Mouse (Mus musculus): ENCODE data around the gene Zc3hav1. TPM values are rescaled to one million over a fixed set of nuclear protein-coding genes. Genes with fewer than 3 reads are reported as not detected.
A peak's percentile ranks its signal among the peaks of the same experiment; 100 is the strongest.

The Zc3hav1 gene
- polyA plus RNA-seq, 1 experiment from 2014 or later: 2.1 TPM

DNA sequence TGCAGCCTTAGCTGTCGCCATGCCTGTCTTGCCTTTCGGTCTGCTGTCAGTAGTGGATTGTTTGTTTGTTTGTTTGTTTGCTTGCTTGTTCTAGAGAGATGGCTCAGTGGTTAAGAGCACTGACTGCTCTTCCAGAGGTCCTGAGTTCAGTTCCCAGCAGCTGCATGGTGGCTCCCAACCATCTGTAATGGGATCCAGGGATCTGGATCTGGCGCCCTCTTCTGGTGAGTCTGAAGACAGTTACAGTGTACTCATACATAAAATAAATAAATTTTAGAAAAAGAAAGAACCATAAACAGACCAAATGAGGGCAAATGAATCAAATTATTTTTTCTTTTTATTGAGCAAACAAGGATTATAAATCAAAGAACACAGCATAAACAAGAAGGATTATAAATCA, 49.4 kb downstream of the Zc3hav1 start:
- DNase-seq (ENCODE audit: low spot score): no peak
- Histone ChIP-seq H3K9me3 (replicated peaks) (no peaks in the 10 kb centered on the region; the same call in 1 of the 2 replicates), H3K36me3 (no peaks in the 10 kb centered on the region), H3K4me3 (no peak overlapping the region), H3K27ac (replicated peaks) (no peak overlapping the region), H3K27me3 (ENCODE audit: low read depth, poor library complexity, severe bottlenecking) (peaks cover 10% of the 10 kb centered on the region; the same call in 1 of the 2 replicates), H3K4me1 (peaks cover under 1% of the 10 kb centered on the region; the same call in 1 of the 2 replicates)
- 70% methylated on average over 3 of the region's 3 CpGs for WGBS

DNA sequence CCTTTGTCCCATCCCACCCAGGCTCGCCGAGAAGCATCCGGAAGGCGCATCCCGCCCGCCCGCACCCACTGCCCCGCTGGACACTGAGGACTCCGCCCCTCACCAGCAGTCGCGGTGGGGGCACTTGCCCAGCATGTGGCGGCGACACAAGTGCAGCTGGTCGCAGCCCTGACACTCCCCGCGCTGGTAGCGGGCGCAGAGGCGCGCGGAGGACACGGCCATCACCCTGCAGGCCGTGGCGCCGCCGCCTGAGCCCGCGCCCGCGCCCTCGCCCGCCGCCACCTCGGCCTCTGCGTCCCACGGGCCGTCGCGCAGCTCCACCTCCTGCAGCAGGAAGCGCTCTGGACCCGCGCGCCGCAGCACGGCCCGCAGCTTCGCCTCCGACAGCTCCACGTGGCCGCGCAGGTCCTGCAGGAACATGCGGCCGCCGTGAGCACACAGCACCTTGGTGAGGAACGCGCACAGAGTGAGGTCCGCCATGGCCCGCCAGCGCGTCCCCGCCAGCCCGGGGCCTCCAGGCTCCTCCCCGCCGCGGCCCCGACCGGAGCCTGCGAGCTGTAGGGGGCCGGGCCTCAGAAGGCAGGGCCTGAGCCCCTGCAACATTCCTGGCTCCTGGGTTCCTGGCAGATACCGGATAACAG, 55.5 kb downstream of the Zc3hav1 start, which contains the start of gene Zc3hav1l:
Zc3hav1l (minus strand) TSS at position 499 of the 641 bp plus-strand sequence.
- peaks cover 40% of the 10 kb centered on the region for H3K27me3 ChIP-seq (ENCODE audit: low read depth, poor library complexity, severe bottlenecking)
- peaks cover 32% of the 10 kb centered on the region for H3K36me3 ChIP-seq
- peak within 1 kb of the TSS; percentile 99 for H3K27ac ChIP-seq (replicated peaks)
- H3K9me3 ChIP-seq (replicated peaks): no peaks in the 10 kb centered on the region
- peak; percentile 85 for DNase-seq (ENCODE audit: low spot score)
- peaks cover 25% of the 10 kb centered on the region for H3K4me1 ChIP-seq
- H3K4me3 ChIP-seq: peak within 1 kb of the TSS; percentile 86
- under 1% methylated on average over 64 of the region's 70 CpGs for WGBS

GRCm38 (mm10) chr6:38298246-38298635, 56.2 kb downstream of the Zc3hav1 start:
- Histone ChIP-seq H3K9me3 (replicated peaks) (no peaks in the 10 kb centered on the region), H3K27me3 (ENCODE audit: low read depth, poor library complexity, severe bottlenecking) (peaks cover 41% of the 10 kb centered on the region), H3K4me1 (peaks cover 29% of the 10 kb centered on the region), H3K36me3 (peaks cover 36% of the 10 kb centered on the region), H3K4me3 (peak overlapping the region; percentile 86), H3K27ac (replicated peaks) (peak overlapping the region; percentile 99)
- WGBS: 0% methylated on average over 10 of the region's 10 CpGs
- DNase-seq (ENCODE audit: low spot score): peak; percentile 69

DNA sequence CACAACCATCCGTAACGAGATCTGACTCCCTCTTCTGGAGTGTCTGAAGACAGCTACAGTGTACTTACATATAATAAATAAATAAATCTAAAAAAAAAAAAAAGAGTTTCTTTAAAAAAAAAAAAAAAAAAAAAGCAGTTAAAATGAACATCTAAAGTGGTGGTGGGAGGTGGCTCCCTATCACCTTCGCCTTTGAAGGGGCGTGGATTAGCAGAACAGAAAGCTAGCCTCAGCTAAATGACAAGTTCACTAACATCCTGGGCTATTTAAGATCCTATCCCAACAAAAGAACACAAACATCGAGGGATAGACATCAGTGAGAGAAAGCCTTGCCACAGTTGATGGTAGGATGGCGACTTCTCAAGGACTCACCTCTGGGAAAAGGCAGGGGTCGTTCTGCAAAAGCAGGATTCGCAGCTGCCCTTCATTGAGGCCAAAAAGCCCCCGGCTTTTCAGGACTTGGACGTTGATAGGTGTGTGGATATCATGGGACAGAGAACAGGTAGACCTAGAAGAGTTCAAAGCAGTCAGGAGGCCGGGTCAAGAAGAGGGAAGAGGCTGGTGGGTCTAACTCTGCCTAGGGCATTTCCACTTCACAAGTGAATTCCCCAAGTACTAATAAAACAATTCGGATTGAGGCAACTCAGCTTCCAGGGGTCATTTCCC, 56.7 kb downstream of the Zc3hav1 start:
- no peak for DNase-seq (ENCODE audit: low spot score)
- Histone ChIP-seq H3K36me3 (peaks cover 40% of the 10 kb centered on the region), H3K4me3 (peak overlapping the region; percentile 86), H3K4me1 (peaks cover 34% of the 10 kb centered on the region), H3K27me3 (ENCODE audit: low read depth, poor library complexity, severe bottlenecking) (peaks cover 44% of the 10 kb centered on the region), H3K27ac (replicated peaks) (peak overlapping the region; percentile 99), H3K9me3 (replicated peaks) (no peaks in the 10 kb centered on the region)
- 43% methylated on average over 12 of the region's 12 CpGs for WGBS

GRCm38 (mm10) chr6:38293708-38294107, 60.7 kb downstream of the Zc3hav1 start:
- no peak for DNase-seq (ENCODE audit: low spot score)
- no peak overlapping the region for H3K27ac ChIP-seq (replicated peaks)
- H3K36me3 ChIP-seq: peaks cover 80% of the 10 kb centered on the region
- peaks cover 62% of the 10 kb centered on the region for H3K27me3 ChIP-seq (ENCODE audit: low read depth, poor library complexity, severe bottlenecking)
- H3K4me1 ChIP-seq: peaks cover 32% of the 10 kb centered on the region
- 37% methylated on average over 3 of the region's 3 CpGs for WGBS
- no peaks in the 10 kb centered on the region for H3K9me3 ChIP-seq (replicated peaks)
- H3K4me3 ChIP-seq: no peak overlapping the region

DNA sequence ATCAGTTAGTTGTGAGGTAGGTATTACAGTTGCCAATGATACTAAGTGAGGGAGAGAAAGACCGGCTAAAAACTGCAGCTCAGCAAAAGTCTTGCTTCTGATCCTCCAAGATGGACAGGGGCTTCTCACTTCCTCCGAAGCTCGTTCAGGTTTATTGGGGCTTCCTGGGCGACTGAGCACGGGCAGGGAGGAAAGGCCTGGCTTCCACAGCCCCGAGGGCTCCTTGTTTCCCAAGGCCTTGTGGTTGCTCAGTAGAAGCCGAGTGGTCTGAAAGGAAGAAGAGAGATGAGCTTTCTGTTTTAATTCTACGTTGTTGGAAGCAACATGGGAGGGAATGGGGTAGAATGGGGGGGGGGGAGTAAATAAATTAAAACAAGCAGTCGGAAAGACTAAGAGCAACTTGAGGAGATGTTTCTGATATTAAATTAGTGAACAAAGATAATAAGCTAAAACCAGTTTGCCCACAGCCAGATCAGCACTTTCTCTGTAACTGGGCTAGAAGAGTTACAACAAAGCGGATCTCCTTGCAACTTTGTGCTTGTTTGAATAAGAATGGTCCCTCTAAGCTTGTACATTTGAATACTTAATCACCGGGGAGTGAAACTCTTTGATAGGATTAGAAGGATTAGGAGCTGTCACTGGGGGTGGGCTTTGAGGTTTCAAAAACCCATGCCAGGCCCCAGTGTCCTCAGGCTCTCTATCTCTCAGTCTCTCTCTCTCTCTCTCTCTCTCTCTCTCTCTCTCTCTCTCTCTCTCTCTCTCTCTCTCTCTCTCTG, 61.3 kb downstream of the Zc3hav1 start:
- peak; percentile 51 for DNase-seq (ENCODE audit: low spot score)
- peaks cover 62% of the 10 kb centered on the region for H3K27me3 ChIP-seq (ENCODE audit: low read depth, poor library complexity, severe bottlenecking)
- H3K4me3 ChIP-seq: peak overlapping the region; percentile 14; the same call in 1 of the 2 replicates
- WGBS: 17% methylated on average over 11 of the region's 11 CpGs
- H3K36me3 ChIP-seq: peaks cover 86% of the 10 kb centered on the region
- H3K4me1 ChIP-seq: peaks cover 26% of the 10 kb centered on the region
- H3K27ac ChIP-seq (replicated peaks): peak overlapping the region; percentile 79
- no peaks in the 10 kb centered on the region for H3K9me3 ChIP-seq (replicated peaks)

GRCm38 (mm10) chr6:38284422-38284821, 70.0 kb downstream of the Zc3hav1 start:
- H3K4me1 ChIP-seq: no peaks in the 10 kb centered on the region
- no peak overlapping the region for H3K27ac ChIP-seq (replicated peaks)
- 98% methylated on average over 19 of the region's 19 CpGs for WGBS
- no peaks in the 10 kb centered on the region; the same call in 1 of the 2 replicates for H3K27me3 ChIP-seq (ENCODE audit: low read depth, poor library complexity, severe bottlenecking)
- DNase-seq (ENCODE audit: low spot score): no peak
- no peak overlapping the region for H3K4me3 ChIP-seq
- H3K9me3 ChIP-seq (replicated peaks): peaks cover 25% of the 10 kb centered on the region
- H3K36me3 ChIP-seq: peaks cover 61% of the 10 kb centered on the region

DNA sequence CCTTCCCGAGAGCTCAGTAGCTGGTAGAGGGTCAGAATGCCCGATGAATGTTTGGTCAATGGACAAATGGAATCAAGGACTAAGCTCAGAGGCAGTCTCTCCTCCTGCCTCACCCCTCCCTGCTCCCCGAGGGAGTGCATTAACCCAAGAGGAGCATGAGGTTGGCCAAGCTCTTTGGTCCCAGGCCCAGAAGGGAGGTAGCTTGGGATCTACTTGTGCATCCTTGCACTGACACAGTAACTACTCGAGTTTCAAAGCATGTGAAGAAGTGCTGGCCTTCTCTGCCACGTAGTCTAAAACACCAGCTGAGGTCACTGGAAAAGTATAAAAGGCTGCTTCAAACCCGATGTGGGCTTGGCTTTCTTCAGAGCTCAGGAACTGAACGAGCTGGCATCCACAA, 89.9 kb downstream of the Zc3hav1 start:
- Histone ChIP-seq H3K27ac (replicated peaks) (no peak overlapping the region), H3K4me1 (no peaks in the 10 kb centered on the region), H3K4me3 (no peak overlapping the region), H3K36me3 (no peaks in the 10 kb centered on the region), H3K9me3 (replicated peaks) (no peaks in the 10 kb centered on the region), H3K27me3 (ENCODE audit: low read depth, poor library complexity, severe bottlenecking) (no peaks in the 10 kb centered on the region)
- no peak for DNase-seq (ENCODE audit: low spot score)
- WGBS: 78% methylated on average over 7 of the region's 7 CpGs

GRCm38 (mm10) chr6:38263393-38264159, 90.8 kb downstream of the Zc3hav1 start:
- H3K9me3 ChIP-seq (replicated peaks): no peaks in the 10 kb centered on the region
- DNase-seq (ENCODE audit: low spot score): no peak

DNA sequence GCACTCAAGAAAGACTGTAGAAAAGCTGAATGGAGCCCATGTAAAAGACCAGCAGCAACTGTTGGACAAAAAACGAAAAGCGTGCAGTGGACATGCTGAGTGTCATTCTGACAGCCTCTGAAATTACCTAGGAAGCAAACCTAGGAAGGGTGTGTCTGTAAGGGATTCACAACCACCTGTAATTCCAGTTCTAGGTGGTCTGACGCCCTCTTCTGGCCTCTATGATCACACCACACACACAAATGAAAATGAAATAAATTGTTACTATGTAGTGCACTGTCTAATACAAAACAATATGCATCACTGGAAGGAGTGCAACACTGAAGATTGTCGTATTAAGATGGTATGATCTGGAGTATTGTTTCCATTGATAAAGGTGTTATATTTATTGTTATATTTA, 92.5 kb downstream of the Zc3hav1 start:
- Histone ChIP-seq H3K27me3 (ENCODE audit: low read depth, poor library complexity, severe bottlenecking) (no peaks in the 10 kb centered on the region), H3K4me3 (no peak overlapping the region), H3K27ac (replicated peaks) (no peak overlapping the region), H3K4me1 (no peaks in the 10 kb centered on the region), H3K36me3 (no peaks in the 10 kb centered on the region), H3K9me3 (replicated peaks) (no peaks in the 10 kb centered on the region)
- DNase-seq (ENCODE audit: low spot score): no peak
- WGBS: 72% methylated on average over 4 of the region's 4 CpGs

More at GRCm38 (mm10) chr6:38263393-38264159, 90.8 kb downstream of the Zc3hav1 start:
- no peaks in the 10 kb centered on the region for H3K36me3 ChIP-seq
- 88% methylated on average over 5 of the region's 5 CpGs for WGBS
- no peaks in the 10 kb centered on the region for H3K27me3 ChIP-seq (ENCODE audit: low read depth, poor library complexity, severe bottlenecking)
- H3K27ac ChIP-seq (replicated peaks): no peak overlapping the region
- no peaks in the 10 kb centered on the region for H3K4me1 ChIP-seq
- no peak overlapping the region for H3K4me3 ChIP-seq

GRCm38 (mm10) chr6:38257506-38257905, 96.9 kb downstream of the Zc3hav1 start:
- 95% methylated on average over 8 of the region's 8 CpGs for WGBS
- peaks cover 18% of the 10 kb centered on the region for H3K4me1 ChIP-seq
- no peak for DNase-seq (ENCODE audit: low spot score)
- H3K9me3 ChIP-seq (replicated peaks): no peaks in the 10 kb centered on the region
- no peak overlapping the region for H3K27ac ChIP-seq (replicated peaks)
- peaks cover 22% of the 10 kb centered on the region for H3K27me3 ChIP-seq (ENCODE audit: low read depth, poor library complexity, severe bottlenecking)
- no peak overlapping the region for H3K4me3 ChIP-seq
- no peaks in the 10 kb centered on the region for H3K36me3 ChIP-seq

- H3K27ac ChIP-seq (replicated peaks): no peak overlapping the region
- peaks cover 22% of the 10 kb centered on the region for H3K27me3 ChIP-seq (ENCODE audit: low read depth, poor library complexity, severe bottlenecking)
- H3K36me3 ChIP-seq: no peaks in the 10 kb centered on the region
- H3K4me1 ChIP-seq: peaks cover 25% of the 10 kb centered on the region
- no peaks in the 10 kb centered on the region for H3K9me3 ChIP-seq (replicated peaks)
- no peak for DNase-seq (ENCODE audit: low spot score)
- H3K4me3 ChIP-seq: no peak overlapping the region
- WGBS: 94% methylated on average over 4 of the region's 4 CpGs
These were observed 97.6 kb downstream of the Zc3hav1 start for GRCm38 (mm10) chr6:38256793-38257192.
